Comparison of ENCODE assay signal across 22 mouse cellular contexts in genomic region chr2:146499111-146499510, GRCm38 (mm10). TPM values are rescaled to one million over a fixed set of nuclear protein-coding genes. Genes with fewer than 3 reads are reported as not detected.
DNase-seq lines count a peak whose midpoint lies in the region; ATAC-seq and TF ChIP-seq lines count a peak whose summit lies in the region.
"Had no signal": no experiment of that assay in that cellular context is flagged by ENCODE, and none has a peak within 500 bp of the region (broad histone marks: within the 10 kb centered on the region; RNA-seq: fewer than 3 reads in every experiment).

No protein-coding gene starts in this region.

- intact Hi-C loops in gastrocnemius, postnatal 14 days (cut with DNase I; ENCODE audit: low total_unique reads) = no loop called here

- no peak overlapping the region for H3K27ac ChIP-seq in heart, embryonic 11.5 days (ENCODE audit: low read depth, low read length)
- peak overlapping the region; percentile 31; the same call in 1 of the 2 replicates for H3K27ac ChIP-seq in MEL (ENCODE audit: control insufficient read depth, low read depth, low read length)
- H3K27ac ChIP-seq in brown adipose tissue, adult 24 weeks (replicated peaks; ENCODE audit: low read depth, low read length) = peak overlapping the region; percentile 73
- H3K27ac ChIP-seq: embryonic facial prominence, embryonic 15.5 days; forebrain, embryonic 12.5 days; hindbrain, embryonic 12.5 days had no signal

- 76% methylated on average over 1 of the region's 1 CpGs for WGBS in heart, embryonic 11.5 days (ENCODE audit: insufficient replicate concordance)

- no peak for TF ChIP-seq RAD21 in MEL (IDR thresholded peaks at IDR 0.05; ENCODE audit: low read depth, low read length)

- ATAC-seq in heart, embryonic 11.5 days (replicated peaks; ENCODE audit: insufficient number of reproducible peaks, low FRiP score, low TSS enrichment) = no peak
- ATAC-seq in megakaryocyte progenitor cell, adult 5-6 weeks (replicated peaks; ENCODE audit: poor library complexity) = peak; percentile 30
- ATAC-seq: forebrain, embryonic 16.5 days; hindbrain, embryonic 16.5 days; inflammation-experienced regulatory T-cells, adult 6 months had no signal

- 0 out of 2 replicates have a peak, but pooled peaks cover 3% of the 10 kb centered on the region for H3K79me2 ChIP-seq in MEL (ENCODE audit: control insufficient read depth, insufficient read depth, low read length, poor library complexity)

- TF ChIP-seq POLR2A in MEL (IDR thresholded peaks at IDR 0.05; ENCODE audit: control insufficient read depth in 1 of 2, insufficient read depth in 1 of 2, low read depth in 1 of 2, low read length in 2 of 2, poor library complexity in 1 of 2) = no peak

- no peaks in the 10 kb centered on the region for H3K9me3 ChIP-seq in heart, embryonic 11.5 days (replicated peaks; ENCODE audit: control insufficient read depth, low read length)
- H3K9me3 ChIP-seq in MEL (replicated peaks; ENCODE audit: insufficient read depth, low read length) = no peaks in the 10 kb centered on the region
- H3K9me3 ChIP-seq: embryonic facial prominence, embryonic 15.5 days; forebrain, embryonic 12.5 days; hindbrain, embryonic 12.5 days had no signal

- TF ChIP-seq EP300 in MEL (IDR thresholded peaks at IDR 0.05; ENCODE audit: low read depth in 1 of 2, low read length in 2 of 2) = peak in 1 of 2 experiments; percentile 28; a peak in 2 of 4 replicates

- H3K4me1 ChIP-seq in heart, embryonic 11.5 days (ENCODE audit: control insufficient read depth, insufficient read depth, low read length) = peaks cover 21% of the 10 kb centered on the region
- H3K4me1 ChIP-seq in MEL (ENCODE audit: control insufficient read depth in 1 of 2, insufficient read depth in 2 of 2, low read length in 2 of 2) = peaks cover 19 to 20% of the 10 kb centered on the region in 2 experiments
- peaks cover 28% of the 10 kb centered on the region for H3K4me1 ChIP-seq in brown adipose tissue, adult 24 weeks (ENCODE audit: control insufficient read depth, insufficient read depth, insufficient read length, low read length)

- H3K4me2 ChIP-seq in heart, embryonic 11.5 days = no peak overlapping the region
- H3K4me2 ChIP-seq: embryonic facial prominence, embryonic 15.5 days; forebrain, embryonic 12.5 days; hindbrain, embryonic 12.5 days had no signal

- H3K36me3 ChIP-seq in heart, embryonic 11.5 days (ENCODE audit: control insufficient read depth, insufficient read depth, low read length) = no peaks in the 10 kb centered on the region
- peaks cover 0 to 31% of the 10 kb centered on the region in 2 experiments; a peak in 2 of 4 replicates for H3K36me3 ChIP-seq in MEL (ENCODE audit: control insufficient read depth in 1 of 2, insufficient read depth in 2 of 2, low read length in 2 of 2)
- H3K36me3 ChIP-seq: embryonic facial prominence, embryonic 15.5 days; forebrain, embryonic 12.5 days; hindbrain, embryonic 12.5 days had no signal

- H3K27me3 ChIP-seq in heart, embryonic 11.5 days (ENCODE audit: control insufficient read depth, insufficient read depth, low read length) = no peaks in the 10 kb centered on the region
- no peaks in the 10 kb centered on the region for H3K27me3 ChIP-seq in MEL (ENCODE audit: control insufficient read depth in 1 of 2, insufficient read depth in 2 of 2, low read length in 2 of 2)
- H3K27me3 ChIP-seq: CH12.LX; embryonic facial prominence, embryonic 15.5 days; forebrain, embryonic 12.5 days; hindbrain, embryonic 12.5 days had no signal

- DNase-seq in heart, adult 11 months = peak; percentile 58
- DNase-seq in MEL (ENCODE audit: low read depth, low spot score) = no peak
- no peak for DNase-seq in gastrocnemius, postnatal 14 days
- no peak for DNase-seq in urinary bladder, postnatal 4 days (ENCODE audit: low spot score in 2 of 2)
- DNase-seq: adrenal gland, postnatal 25 days; cerebellum, adult 11 months; cerebellum, adult 8-10 months; cerebellum, postnatal 14 days; embryo, embryonic 11 days; gastrocnemius, postnatal 10 days; heart, postnatal 10 days; heart, postnatal 4 days had no signal

- H3K4me3 ChIP-seq in heart, embryonic 11.5 days (ENCODE audit: low read depth, low read length) = no peak overlapping the region
- H3K4me3 ChIP-seq in MEL (ENCODE audit: control insufficient read depth in 1 of 2, insufficient read depth in 1 of 2, low read depth in 2 of 2, low read length in 2 of 2) = no peak overlapping the region
- no peak overlapping the region for H3K4me3 ChIP-seq in brown adipose tissue, adult 24 weeks (ENCODE audit: insufficient read depth, low read depth, low read length)
- H3K4me3 ChIP-seq: embryonic facial prominence, embryonic 15.5 days; forebrain, embryonic 12.5 days; hindbrain, embryonic 12.5 days had no signal

- TF ChIP-seq CTCF in MEL (IDR thresholded peaks at IDR 0.05 in 2 of 3, conservative IDR thresholded peaks at IDR 0.05 in 1 of 3; ENCODE audit: control insufficient read depth in 1 of 3, insufficient read depth in 1 of 3, low read depth in 2 of 3, low read length in 3 of 3, poor library complexity in 1 of 3, severe bottlenecking in 1 of 3) = no peak

- H3K9ac ChIP-seq in heart, embryonic 11.5 days (ENCODE audit: low read depth, low read length) = no peak overlapping the region
- H3K9ac ChIP-seq in MEL (ENCODE audit: control insufficient read depth, low read depth, low read length, poor library complexity, severe bottlenecking) = no peak overlapping the region
- H3K9ac ChIP-seq: embryonic facial prominence, embryonic 15.5 days; forebrain, embryonic 12.5 days; hindbrain, embryonic 12.5 days had no signal

TF ChIP-seq in MEL, 35 proteins besides CTCF, POLR2A, EP300 and RAD21:
- TF ChIP-seq USF1 (IDR thresholded peaks at IDR 0.05; ENCODE audit: low read depth, low read length) (peak; percentile 73; the same call in 1 of the 2 replicates), MXI1 (IDR thresholded peaks at IDR 0.05; ENCODE audit: low read depth, low read length) (no peak), ELF1 (IDR thresholded peaks at IDR 0.05; ENCODE audit: low read depth, low read length) (no peak), SIN3A (IDR thresholded peaks at IDR 0.05; ENCODE audit: low read length) (0 out of 2 replicates have a peak, but pooled peaks have one; percentile 24), MYC (IDR thresholded peaks at IDR 0.05; ENCODE audit: low read depth, low read length) (no peak), ETS1 (IDR thresholded peaks at IDR 0.05; ENCODE audit: low read depth, low read length) (peak; percentile 55; the same call in 1 of the 2 replicates), USF2 (IDR thresholded peaks at IDR 0.05; ENCODE audit: borderline replicate concordance in 1 of 2, insufficient read depth in 1 of 2, low read depth in 1 of 2, low read length in 2 of 2) (0 out of 4 replicates have a peak, but pooled peaks of 1 of the 2 experiments have one; percentile 3), MAFK (IDR thresholded peaks at IDR 0.05; ENCODE audit: borderline replicate concordance, low read depth, low read length) (peak; percentile 63; the same call in 1 of the 2 replicates)

RNA-seq across cellular contexts. Expression of gene Ralgapa2, which starts 13.0 kb away (rescaled TPM):
- 10.6 TPM in 2 replicates for polyA plus RNA-seq in heart, embryonic 11.5 days (2014; fragmentation: Nextera tagmentation; extraction: Ambion mirVana)
- total RNA-seq in MEL (2012; rRNA removed) = 9.2 and 9.4 TPM in 2 replicates
- polyA plus RNA-seq in MEL (2012; ENCODE audit: insufficient read depth in 1 of 2, insufficient read length in 2 of 2, low read depth in 1 of 2, low replicate concordance in 2 of 2, missing spikeins in 1 of 2) = 1 to 10 TPM in 1 of 2 experiments, not detected in 1; 9.6 TPM
- polyA plus RNA-seq in brown adipose tissue, adult 24 weeks (2012; ENCODE audit: insufficient read depth, insufficient read length, missing spikeins) = 37.1 and 40.7 TPM in 2 replicates
- total RNA-seq in megakaryocyte progenitor cell, adult 5-6 weeks (2015) = 12.5 and 17.1 TPM in 2 replicates
- 5.0 and 10.6 TPM in 2 replicates for total RNA-seq in megakaryocyte progenitor cell, adult 5-6 weeks (2017)
- 1 to 10 TPM; 2.9 to 5.0 TPM for total RNA-seq in gastrocnemius, postnatal 14 days (2021)
